Mouse (Mus musculus) small intestine, adult 2 months (tissue): Measurements from ENCODE around the gene Zfpm1.

Experiments used
- CTCF ChIP-seq: fragments of 200-500 bp; IDR thresholded peaks from 2 replicates; pipeline ENCODE4 v1.5.1; 2012; ENCODE audit warnings: low read depth, mild to moderate bottlenecking, control low read depth, inconsistent platforms, low read length, moderate library complexity, mixed read lengths; ENCODE audit not compliant: insufficient replicate concordance, insufficient read length; ENCODE audit errors: extremely low read depth
- POLR2A ChIP-seq: fragments of 200-500 bp; IDR thresholded peaks from 2 replicates; pipeline ENCODE4 v1.6.1; 2012; ENCODE audit warnings: low read depth, mild to moderate bottlenecking, control low read depth, inconsistent platforms, low read length, moderate library complexity

- TF ChIP-seq CTCF (no peak), POLR2A (no peak)
These were observed 38.6 kb downstream of the Zfpm1 start for GRCm38 (mm10) chr8:122320541-122320940.
